Mouse (Mus musculus): ENCODE results near the gene Lgals4.
"Not testable (repeated sequence)": the region's sequence is repeated elsewhere in the genome, so short reads cannot be mapped to it uniquely, and the experiment has no call there.

Lgals4 gene

DNA sequence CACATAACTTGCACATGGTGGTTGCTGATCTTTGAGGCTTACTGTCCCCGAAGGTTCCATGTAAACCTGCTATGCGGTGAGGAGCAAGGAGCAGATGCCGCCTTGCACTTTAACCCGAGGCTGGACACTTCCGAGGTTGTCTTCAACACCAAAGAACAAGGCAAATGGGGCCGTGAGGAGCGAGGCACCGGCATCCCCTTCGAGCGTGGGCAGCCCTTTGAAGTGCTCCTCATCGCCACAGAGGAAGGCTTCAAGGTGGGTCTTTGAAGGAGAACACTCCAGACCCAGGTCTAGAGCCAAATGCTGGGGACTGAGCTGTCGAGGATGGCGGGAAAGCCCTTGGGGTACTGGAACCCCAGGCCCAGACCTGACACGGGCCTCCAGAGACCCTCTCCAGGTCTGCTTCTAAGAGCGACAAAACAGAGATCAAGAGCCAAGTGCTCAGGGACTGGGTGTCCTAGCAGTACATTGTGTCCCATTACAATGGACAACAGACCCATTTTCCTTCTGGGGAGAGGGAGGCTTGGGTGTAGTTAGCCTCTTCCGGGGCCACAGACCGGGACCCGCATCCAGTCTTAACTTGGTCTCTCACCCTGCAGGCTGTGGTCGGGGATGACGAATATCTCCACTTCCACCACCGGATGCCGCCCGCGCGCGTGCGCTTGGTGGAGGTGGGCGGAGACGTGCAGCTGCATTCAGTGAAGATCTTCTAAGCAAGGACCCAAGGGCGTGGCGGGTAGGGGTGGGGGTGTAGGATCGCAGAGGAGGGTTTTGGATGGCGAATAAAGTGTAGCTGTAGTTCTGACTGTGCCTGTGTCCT is 32.0 kb downstream of the Lgals4 start:
- DNase-seq (ENCODE audit: low read depth), result peak; percentile 90

DNA sequence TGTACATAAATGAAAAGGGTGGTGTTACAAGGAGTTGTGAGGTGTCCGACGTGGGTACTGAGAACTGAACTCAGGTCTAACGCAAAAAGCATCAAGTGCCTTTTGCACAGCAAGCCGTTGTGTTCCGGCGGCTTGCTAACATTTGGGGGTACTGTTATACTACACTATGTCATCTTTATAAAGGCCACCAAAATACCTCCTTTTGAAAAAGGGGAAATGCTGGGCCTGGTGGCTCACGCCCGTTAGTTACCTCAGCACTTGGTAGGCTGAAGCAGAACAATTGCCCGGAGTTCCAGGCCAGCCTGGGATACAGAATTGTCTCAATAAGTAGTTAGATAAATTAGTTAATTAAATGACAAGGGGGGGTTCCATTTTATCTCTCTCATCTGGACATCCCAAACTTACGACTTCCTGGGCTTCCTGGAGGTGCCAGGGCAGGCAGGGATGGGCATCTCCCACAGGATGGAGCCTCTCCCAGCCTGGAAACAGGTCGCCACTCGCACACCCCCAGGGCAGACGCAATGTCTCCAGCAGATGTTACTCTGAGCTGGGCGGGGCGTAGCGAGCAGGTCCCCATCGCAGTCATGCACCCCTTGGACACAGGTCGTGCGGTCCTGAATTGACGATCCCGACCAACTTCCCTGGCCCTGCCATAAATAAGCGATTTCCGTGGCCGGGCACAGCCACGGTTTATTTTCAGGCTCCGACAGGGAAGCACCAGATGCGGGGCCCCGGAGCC is 33.3 kb downstream of the Lgals4 start:
- no peak for DNase-seq (ENCODE audit: low read depth)

DNA sequence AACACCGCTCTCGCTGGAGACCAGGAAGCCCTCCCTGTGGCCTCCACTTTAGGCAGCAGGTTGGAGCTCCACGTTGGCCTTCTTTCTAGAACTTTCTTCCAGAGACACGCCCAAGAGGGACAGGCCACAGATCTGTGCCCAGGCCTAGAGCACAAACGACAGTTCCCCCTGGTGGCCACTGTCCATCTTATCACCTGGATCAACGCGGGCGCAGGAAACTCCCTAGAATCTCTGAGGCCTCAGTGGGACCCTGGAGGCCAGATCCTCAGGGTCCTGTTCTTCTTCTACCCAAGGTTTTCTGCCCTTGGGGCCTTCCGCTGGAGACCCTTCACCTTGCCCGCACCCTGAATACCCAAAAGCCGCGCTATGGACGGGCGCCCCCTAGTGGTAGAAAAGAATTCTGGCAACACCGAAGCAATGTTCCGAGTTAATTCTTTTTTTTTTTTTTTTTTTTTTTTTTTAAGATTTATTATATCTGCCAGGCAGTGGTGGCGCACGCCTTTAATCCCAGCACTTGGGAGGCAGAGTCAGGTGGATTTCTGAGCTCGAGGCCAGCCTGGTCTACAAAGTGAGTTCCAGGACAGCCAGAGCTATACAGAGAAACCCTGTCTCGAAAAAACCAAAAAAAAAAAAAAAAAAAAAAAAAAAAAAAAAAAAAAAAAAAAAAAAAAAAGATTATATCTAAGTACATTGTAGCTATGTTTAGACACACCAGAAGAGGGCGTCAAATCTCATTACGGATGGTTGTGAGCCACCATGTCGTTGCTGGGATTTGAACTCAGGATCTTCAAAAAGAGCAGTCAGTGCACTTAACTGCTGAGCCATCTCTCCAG is 34.1 kb downstream of the Lgals4 start:
- peak; percentile 87 for DNase-seq (ENCODE audit: low read depth)

DNA sequence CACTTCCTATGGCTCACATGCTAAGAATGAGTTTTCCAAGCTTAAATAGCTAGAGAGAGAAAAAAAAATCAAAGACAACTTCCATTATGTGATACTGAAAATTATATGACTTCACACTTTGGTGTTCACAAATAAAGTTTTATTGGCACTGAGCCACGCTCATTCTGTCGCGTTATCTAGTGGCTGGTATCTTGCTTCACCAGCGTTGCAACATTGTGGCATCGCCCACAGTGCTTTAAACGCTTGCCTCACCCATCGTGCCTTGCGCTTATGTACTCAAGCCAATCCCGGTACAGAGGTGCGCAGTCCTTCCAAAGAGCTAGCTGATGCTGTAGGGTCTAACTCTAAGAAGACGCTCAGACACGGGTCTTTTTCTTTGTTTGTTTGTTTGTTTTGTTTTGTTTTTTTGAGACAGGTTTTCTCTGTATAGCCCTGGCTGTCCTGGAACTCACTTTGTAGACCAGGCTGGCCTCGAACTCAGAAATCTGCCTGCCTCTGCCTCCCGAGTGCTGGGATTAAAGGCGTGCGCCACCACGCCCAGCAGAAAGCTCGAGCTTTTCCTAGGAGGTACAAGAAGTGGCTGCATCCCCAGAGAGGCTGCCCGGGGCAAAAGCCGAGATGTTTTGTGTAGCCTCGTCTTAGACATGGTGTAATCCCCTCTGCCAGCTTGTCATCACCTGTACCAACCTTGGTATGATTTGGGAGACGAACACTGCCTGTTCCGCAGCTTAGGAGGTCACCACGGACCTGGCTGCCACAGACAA is 37.4 kb downstream of the Lgals4 start:
- no peak for DNase-seq (ENCODE audit: low read depth)

GRCm38 (mm10) chr7:28874565-28874964 is 40.9 kb downstream of the Lgals4 start:
- DNase-seq (ENCODE audit: low read depth), result no peak

DNA sequence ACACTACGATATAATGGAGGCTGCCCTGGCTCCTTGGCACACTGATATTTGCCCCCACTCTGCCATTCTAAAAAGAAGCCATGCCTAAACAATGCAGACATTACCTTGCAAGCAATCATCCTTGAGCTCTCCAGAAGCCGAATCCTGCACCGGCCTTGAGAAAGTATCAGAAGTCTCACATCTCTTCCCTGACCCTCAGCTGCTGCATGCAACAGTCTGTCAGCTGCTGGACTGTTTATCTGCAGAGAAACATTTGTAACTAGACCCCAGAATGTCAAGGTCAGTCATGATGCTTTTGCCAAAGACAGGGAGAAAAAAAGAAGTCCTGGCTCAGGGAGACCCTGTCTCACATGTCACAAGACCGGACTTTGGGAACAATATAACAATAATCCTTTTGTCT is 42.4 kb downstream of the Lgals4 start:
- no peak for DNase-seq (ENCODE audit: low read depth)

GRCm38 (mm10) chr7:28877155-28877554 is 43.5 kb downstream of the Lgals4 start:
- no peak for DNase-seq (ENCODE audit: low read depth)

- no peak for DNase-seq (ENCODE audit: low read depth)
Observed at GRCm38 (mm10) chr7:28877856-28878255, 44.2 kb downstream of the Lgals4 start.

- no peak for DNase-seq (ENCODE audit: low read depth)
Observed at GRCm38 (mm10) chr7:28879606-28880005, 46.0 kb downstream of the Lgals4 start.

- DNase-seq (ENCODE audit: low read depth), result no peak
Observed at GRCm38 (mm10) chr7:28880554-28880953, 46.9 kb downstream of the Lgals4 start.

DNA sequence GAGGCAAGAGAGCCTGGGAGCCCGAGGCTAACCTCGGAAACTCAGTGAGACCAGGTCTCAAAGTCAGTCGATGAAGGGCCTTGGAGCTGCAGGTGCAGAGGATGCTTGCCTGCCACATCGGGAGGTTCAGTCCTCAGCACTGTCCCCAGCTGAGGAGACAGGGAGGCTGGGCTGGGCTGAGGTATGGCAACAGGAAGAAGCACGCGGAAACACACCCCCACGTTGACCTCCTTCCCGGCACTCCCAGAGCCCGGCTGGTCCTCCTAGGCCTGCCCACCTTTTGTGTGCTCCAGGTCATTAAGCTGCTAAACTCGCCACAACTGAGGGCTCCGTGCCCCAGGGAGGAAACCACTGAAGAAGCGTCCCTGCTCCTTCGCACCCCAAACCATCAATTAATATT is 47.5 kb downstream of the Lgals4 start, which contains the start of gene Capn12:
Gene Capn12 (plus strand): TSS at position 224 of the 400 bp plus-strand sequence.
- no peak for DNase-seq (ENCODE audit: low read depth)

- no peak for DNase-seq (ENCODE audit: low read depth)
Observed at GRCm38 (mm10) chr7:28883039-28883438, 49.4 kb downstream of the Lgals4 start.

DNA sequence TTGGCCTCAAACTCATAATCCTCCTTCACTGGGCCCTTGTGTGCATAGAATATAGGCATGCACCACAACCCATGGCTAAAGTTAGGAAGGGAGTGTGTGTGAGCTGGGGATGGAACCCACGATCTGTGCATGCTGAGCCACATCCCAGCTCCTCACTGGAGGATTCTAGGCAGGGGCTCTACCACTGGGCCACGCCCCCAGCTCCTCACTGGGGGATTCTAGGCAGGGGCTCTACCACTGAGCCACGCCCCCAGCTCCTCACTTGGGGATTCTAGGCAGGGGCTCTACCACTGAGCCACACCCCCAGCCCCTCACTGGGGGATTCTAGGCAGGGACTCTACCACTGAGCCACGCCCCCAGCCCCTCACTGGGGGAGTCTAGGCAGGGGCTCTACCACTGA is 50.0 kb downstream of the Lgals4 start:
- DNase-seq (ENCODE audit: low read depth), result not testable (repeated sequence)

- DNase-seq (ENCODE audit: low read depth), result no peak
Observed at GRCm38 (mm10) chr7:28886486-28886885, 52.8 kb downstream of the Lgals4 start.

GRCm38 (mm10) chr7:28888701-28889161 is 55.1 kb downstream of the Lgals4 start:
- no peak for DNase-seq (ENCODE audit: low read depth)
